Mouse (Mus musculus) yolk sac, embryonic 10.5 days (tissue): Measurements from ENCODE around the gene Zfp513.

ENCODE experiments used
- DNase-seq: peaks from one replicate; pipeline ENCODE4 v3.0.0-alpha.2; 2017; ENCODE audit warnings: low spot score

The Zfp513 gene

GRCm38 (mm10) chr5:31200327-31200768 lies 1.8 kb downstream of the Zfp513 start:
- no peak for DNase-seq

DNA sequence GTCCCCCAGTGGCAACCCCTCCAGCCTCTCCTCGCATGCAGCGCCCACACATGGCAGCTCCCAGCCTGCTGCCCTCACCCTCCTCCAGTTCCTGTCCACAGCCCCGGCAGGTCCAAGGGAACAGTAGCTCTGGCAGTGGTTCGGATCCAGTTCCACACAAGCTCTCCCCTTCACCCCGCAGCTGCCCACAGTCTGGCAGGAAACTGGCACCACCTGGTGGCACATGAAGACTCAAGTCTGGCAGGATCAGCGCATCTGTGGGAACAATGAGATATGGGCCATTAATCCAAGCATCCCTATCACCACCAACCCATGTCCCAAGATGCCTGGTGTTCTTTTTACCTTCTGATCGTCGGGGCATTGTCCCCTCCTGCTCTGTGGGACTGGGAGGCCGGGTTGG lies 2.2 kb downstream of the Zfp513 start:
- DNase-seq = no peak

- no peak for DNase-seq
These were observed 2.7 kb downstream of the Zfp513 start for GRCm38 (mm10) chr5:31199321-31199892.

- DNase-seq = peak; percentile 19
These were observed 3.3 kb downstream of the Zfp513 start for GRCm38 (mm10) chr5:31198616-31199320.

GRCm38 (mm10) chr5:31198170-31198569 lies 3.9 kb downstream of the Zfp513 start:
- DNase-seq = no peak

- DNase-seq = no peak
These were observed 5.0 kb downstream of the Zfp513 start for GRCm38 (mm10) chr5:31197072-31197471.

- DNase-seq = no peak
These were observed 5.9 kb downstream of the Zfp513 start for GRCm38 (mm10) chr5:31196207-31196606.

DNA sequence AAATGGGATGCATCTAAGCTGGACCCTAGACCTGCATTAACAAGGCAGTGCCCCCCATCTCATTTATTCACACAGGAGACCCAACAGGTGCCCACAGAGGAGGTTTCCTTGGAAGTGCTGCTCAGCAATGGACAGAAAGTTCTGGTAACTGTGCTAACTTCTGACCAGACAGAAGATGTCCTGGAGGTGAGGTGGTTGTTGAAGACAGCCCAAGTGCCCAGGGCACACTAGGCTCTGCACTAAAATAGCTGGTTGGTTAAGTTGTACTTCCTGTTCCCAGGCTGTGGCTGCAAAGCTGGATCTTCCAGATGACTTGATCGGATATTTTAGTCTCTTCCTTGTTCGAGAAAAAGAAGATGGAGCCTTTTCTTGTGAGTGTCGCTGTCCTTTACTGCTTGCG lies 6.4 kb downstream of the Zfp513 start:
- no peak for DNase-seq

DNA sequence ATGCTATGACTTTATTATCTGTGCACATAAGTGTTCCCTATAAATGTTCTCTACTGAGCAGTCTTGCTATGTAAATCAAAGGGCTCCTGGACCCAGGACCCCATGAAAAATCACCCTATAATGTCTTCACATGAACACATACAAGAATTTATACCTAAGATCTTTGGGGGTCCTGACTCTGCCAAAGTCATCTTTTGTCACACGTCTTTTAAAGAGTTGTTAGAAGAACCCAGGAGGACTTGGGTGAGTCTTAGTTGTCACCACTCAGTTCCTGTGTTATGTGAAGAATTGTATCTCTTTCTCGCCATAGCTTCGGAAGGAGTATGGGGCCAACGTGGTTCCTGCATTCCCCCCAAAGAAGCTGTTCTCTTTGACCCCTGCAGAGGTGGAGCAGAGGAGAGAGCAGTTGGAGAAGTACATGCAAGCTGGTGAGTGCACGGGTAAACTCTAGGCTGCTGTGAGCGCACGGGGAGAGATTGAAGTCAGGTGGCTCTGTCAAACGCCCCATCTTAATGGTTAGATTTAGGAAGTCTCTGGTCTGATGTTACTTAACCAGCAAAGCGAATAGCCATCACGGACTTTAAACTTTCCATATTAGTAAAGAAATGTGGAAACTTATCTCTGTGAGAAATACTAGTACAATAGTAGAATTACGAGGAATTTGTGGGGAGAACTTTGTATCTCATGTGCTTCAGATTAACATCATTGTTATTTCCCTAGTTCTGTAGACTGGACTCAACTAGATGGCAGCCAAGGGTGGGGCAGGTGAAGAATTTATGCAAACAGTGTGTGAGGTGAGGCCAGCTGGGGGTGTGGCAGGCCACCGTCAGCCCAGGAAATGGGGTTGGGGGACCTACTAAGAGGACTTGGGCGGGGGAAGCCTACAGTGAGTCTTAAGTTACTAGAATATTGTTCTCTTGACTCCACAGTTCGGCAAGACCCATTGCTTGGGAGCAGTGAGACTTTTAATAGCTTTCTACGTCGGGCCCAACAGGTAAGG lies 7.3 kb downstream of the Zfp513 start:
- no peak for DNase-seq

DNA sequence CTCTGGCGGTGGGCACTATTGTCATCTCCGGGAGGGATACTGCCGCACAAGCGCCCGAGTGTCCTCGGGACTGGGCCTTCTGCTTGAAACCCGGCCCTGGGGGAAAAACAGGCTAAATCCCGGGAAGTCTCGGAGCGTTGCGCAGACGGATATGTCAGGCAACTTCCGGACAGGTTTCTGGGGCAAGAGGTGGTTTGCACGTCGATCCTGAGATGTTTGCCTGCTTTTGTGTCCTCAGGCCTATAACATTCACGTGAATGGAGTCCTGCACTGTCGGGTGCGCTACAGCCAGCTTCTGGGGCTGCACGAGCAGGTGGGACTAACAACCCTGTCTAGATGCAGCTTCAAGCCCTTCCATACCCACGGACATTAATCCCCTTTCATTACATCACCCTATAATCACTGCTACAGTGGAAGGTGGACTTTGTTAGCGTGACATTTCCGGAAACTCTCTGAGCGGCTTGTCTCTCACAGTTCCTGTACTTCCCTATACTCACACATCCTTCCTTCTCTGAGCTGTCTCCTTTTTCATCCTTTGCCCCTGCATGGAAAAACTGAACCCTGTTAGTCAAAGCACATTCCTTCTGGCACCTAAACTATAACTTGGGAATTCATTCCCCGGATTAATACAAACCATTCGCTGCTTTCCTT lies 8.3 kb downstream of the Zfp513 start:
- no peak for DNase-seq

GRCm38 (mm10) chr5:31192939-31193630 lies 9.0 kb downstream of the Zfp513 start, which contains the start of the genes Snx17 and Eif2b4:
TSS of gene Snx17 (plus strand) at chr5:31193227.
TSS of gene Eif2b4 (minus strand) at chr5:31193430.
- DNase-seq = peak; percentile 99

DNA sequence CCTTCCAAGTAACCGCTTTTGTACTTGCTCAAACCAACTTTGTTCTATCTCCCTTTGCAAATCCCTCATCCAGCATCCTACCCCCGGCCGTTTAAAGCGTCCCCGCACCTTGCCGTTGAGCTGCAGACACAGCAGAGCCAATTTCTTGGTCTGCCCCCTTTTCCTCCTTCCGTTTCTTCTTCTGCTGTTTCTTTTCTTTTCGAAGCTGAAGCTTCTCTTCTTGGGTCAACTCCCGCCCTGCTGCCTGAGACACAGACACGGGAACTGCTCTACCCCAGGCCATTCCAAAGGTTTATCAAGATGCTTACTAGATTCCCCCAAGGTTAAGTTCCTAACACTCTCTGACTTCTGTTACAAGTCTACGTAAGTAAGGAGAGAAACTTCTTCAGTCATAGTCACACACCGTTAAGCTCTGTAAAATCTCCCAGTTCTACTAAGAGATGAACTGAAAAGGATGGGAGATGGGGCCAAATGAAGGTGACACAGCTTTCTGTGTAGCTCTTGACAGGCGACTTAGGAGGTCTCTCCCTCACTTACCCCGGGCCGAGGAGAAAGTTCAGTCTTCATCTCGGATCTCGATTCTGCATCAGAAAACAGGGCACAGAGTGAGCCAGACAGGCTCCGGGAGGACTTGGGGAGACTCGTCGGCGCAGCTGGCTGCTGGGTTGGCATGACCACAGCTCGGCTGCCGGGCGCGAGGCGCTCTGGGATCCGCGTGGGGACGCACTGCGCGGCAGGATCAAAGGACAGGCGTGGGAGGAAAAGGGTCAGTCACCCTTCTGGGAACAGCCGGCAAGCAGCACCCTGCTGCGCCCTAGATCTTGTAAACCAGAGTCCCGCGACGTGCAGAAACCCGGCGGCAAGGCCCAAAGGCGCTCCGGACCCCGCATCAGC lies 9.8 kb downstream of the Zfp513 start:
- DNase-seq = no peak

GRCm38 (mm10) chr5:31190201-31190600 lies 11.9 kb downstream of the Zfp513 start:
- no peak for DNase-seq

DNA sequence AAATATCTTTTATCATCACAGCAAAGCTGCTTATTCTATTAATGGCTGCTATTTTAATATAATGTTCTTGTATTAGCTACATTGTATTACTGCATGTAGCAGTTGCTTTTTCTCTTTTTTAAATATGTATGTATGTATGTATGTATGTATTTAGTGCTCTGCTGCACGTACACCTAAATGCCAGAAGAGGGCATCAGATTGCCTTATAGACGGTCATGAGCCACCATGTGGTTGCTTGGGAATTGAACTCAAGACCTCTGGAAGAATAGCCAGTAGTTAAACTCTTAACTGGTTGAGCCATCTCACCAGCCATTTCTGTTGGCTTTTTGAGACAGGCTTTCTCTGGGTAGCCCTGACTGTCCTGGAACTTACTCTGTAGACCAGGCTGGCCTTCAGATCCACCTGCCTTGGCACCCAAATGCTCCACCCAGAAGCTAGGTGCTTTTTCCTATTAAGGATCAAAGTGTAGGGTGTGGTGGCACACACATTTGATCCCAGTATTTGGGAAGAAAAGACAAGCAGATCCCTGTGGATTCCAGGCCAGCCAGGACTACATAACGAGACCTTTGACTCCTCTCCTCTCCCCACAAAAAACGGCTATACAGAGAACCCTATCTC lies 13.8 kb downstream of the Zfp513 start:
- DNase-seq = no peak

- DNase-seq = no peak
These were observed 18.4 kb downstream of the Zfp513 start for GRCm38 (mm10) chr5:31183678-31184077.

DNA sequence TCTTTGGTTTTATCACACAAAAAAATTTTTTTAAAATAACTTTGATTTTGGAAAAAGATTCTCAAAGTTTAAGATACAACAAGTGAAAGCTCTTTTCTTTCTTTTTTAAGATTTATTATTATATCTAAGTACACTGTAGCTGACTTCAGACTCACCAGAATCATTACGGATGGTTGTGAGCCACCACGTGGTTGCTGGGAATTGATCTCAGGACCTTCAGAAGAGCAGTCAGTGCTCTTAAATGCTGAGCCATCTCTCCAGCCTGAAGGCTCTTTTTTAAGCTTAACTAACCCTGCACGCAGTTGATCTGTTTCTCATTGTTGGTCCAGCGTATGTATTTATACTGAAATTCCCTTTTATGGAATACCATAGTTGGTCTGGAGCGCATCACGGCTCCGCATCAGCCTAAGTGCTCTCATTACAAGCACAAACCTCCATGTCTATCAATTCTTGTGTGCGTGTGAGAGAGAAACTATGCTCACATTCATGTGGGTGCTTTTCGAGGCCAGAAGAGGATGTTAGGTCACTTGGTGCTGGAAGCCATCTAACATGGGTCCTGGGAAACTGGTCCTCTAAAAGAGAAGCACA lies 20.8 kb downstream of the Zfp513 start:
- DNase-seq = no peak

GRCm38 (mm10) chr5:31179766-31180630 lies 22.1 kb downstream of the Zfp513 start, which contains the start of the genes Gm29609 and Gtf3c2:
TSS of gene Gm29609 (minus strand) at chr5:31179911.
TSS of gene Gtf3c2 (minus strand) at chr5:31180144.
- DNase-seq = peak; percentile 93

GRCm38 (mm10) chr5:31179301-31179765 lies 22.8 kb downstream of the Zfp513 start:
- DNase-seq = no peak
